Mouse (Mus musculus) testis, adult 2 months (tissue): Measurements from ENCODE around the gene Ceacam2.
"Not testable (repeated sequence)": the region's sequence is repeated elsewhere in the genome, so short reads cannot be mapped to it uniquely, and the experiment has no call there.

Source experiments
- CTCF ChIP-seq: fragments of 200-500 bp; IDR thresholded peaks from 2 replicates; pipeline ENCODE4 v1.5.1; 2012; ENCODE audit warnings: low read depth, mild to moderate bottlenecking, inconsistent platforms, low read length, moderate library complexity; ENCODE audit not compliant: control insufficient read depth, insufficient read depth, insufficient replicate concordance
- POLR2A ChIP-seq: fragments of 200-500 bp; IDR thresholded peaks from 2 replicates; pipeline ENCODE4 v1.6.1; 2012; ENCODE audit warnings: low read depth, mild to moderate bottlenecking, inconsistent platforms, low read length, moderate library complexity; ENCODE audit not compliant: control insufficient read depth

DNA sequence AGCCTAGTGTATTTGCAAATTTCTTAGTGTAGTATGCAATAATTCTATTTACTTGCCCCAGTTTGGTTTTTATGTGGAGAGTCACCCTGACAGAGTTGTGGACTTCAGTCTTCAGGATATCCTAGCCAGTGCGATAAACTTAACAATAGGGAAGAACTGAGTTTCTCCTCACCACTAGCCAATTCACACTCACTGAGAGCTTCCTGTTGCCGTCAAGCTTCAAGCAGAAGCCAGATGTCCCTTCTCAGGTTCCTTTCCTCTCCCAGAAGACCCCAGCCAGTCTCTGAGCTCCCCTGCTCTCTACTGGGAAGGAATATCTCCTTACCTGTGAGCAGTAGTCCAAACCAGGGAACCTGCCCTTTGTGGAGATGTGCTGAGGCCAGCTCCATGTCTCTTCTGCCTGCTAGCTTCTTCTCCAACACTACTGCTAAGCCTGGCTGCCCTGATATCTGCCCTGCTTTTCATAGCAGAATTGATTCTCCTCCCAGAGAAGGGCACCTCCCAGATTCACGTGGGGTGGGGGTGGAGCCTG, at the start of gene Ceacam2:
- TF ChIP-seq CTCF, POLR2A: not testable (repeated sequence)
